In the genomic region with DNA sequence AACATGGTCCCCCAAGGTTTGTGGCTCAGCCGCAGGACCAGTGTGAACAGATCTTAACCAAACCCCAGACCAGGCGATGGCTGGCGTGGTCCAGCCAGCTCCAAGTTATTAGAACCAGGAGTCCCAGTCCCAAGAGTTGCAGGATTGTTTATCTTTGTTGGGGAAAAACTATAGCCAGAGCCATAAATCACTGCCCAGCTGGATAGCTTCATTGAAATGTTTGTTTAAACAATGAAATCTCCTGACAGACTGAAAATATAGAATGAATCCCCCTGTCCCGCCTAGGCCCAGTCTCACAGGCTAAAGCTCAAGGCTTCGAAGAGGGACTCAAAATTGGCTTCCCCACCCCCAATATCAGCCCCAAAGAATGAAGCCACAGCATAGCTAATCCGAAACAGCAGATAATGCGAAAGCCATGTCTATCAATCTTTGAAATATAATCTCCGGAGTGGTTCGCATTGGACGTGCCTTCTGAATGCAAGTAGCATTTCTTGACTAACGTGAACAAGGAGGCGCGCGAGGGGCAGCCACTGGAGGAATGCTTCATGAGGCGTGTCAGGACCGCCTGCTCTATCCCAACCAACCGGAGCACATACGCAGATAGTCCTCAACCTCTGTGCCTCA, we compare ENCODE assay signal across 18 mouse cellular contexts. TPM values are rescaled to one million over a fixed set of nuclear protein-coding genes. Genes with fewer than 3 reads are reported as not detected.
A peak's percentile ranks its signal among the peaks of the same experiment; 100 is the strongest.
DNase-seq lines count a peak whose midpoint lies in the region; ATAC-seq and TF ChIP-seq lines count a peak whose summit lies in the region.
"Had no signal": no experiment of that assay in that cellular context is flagged by ENCODE, and none has a peak within 500 bp of the region (broad histone marks: within the 10 kb centered on the region; RNA-seq: fewer than 3 reads in every experiment).

No protein-coding gene starts in this region.

- H3K9ac ChIP-seq in kidney, embryonic 15.5 days: no peak overlapping the region
- H3K9ac ChIP-seq in stomach, embryonic 14.5 days (replicated peaks; ENCODE audit: low read depth, low read length): no peak overlapping the region
- H3K9ac ChIP-seq in stomach, postnatal 0 days (ENCODE audit: low read length): no peak overlapping the region
- no peak overlapping the region for H3K9ac ChIP-seq in intestine, embryonic 15.5 days
- H3K9ac ChIP-seq in forebrain, embryonic 12.5 days: no peak overlapping the region
- H3K9ac ChIP-seq in liver, embryonic 12.5 days: no peak overlapping the region
- H3K9ac ChIP-seq: hindbrain, embryonic 15.5 days had no signal

- TF ChIP-seq CTCF in kidney, adult 2 months (conservative IDR thresholded peaks at IDR 0.05; ENCODE audit: insufficient read depth, insufficient read length, low read depth, low read length): no peak
- TF ChIP-seq CTCF in stomach, postnatal 0 days (IDR thresholded peaks at IDR 0.05; ENCODE audit: low read depth): no peak

- DNase-seq in kidney, adult 2 months: no peak
- DNase-seq in stomach, postnatal 0 days (ENCODE audit: low spot score): no peak
- DNase-seq in thymus, adult 18-20 months: no peak
- DNase-seq: B cell, adult 2 months; cerebellum, adult 2 months; heart, adult 2 months; heart, postnatal 4 days; kidney, adult 9 months; left cerebral cortex, postnatal 4 days; lung, adult 18-20 months; midbrain, embryonic 14.5 days had no signal

- H3K36me3 ChIP-seq in kidney, embryonic 15.5 days: no peaks in the 10 kb centered on the region
- no peaks in the 10 kb centered on the region for H3K36me3 ChIP-seq in kidney, adult 2 months (ENCODE audit: control insufficient read depth, insufficient read depth, low read length)
- no peaks in the 10 kb centered on the region for H3K36me3 ChIP-seq in stomach, embryonic 14.5 days (ENCODE audit: control insufficient read depth, insufficient read depth, low read length)
- no peaks in the 10 kb centered on the region for H3K36me3 ChIP-seq in stomach, postnatal 0 days (ENCODE audit: control insufficient read depth, insufficient read depth, low read length)
- no peaks in the 10 kb centered on the region for H3K36me3 ChIP-seq in intestine, embryonic 15.5 days
- H3K36me3 ChIP-seq in forebrain, embryonic 12.5 days (replicated peaks): no peaks in the 10 kb centered on the region
- H3K36me3 ChIP-seq in liver, embryonic 12.5 days: no peaks in the 10 kb centered on the region
- H3K36me3 ChIP-seq: hindbrain, embryonic 15.5 days had no signal

- 0 out of 2 replicates have a peak, but pooled peaks cover 4% of the 10 kb centered on the region for H3K27me3 ChIP-seq in kidney, embryonic 15.5 days
- H3K27me3 ChIP-seq in kidney, adult 2 months (replicated peaks; ENCODE audit: control insufficient read depth, insufficient read depth, low read length): no peaks in the 10 kb centered on the region
- H3K27me3 ChIP-seq in stomach, embryonic 14.5 days (ENCODE audit: control insufficient read depth, insufficient read depth, low read length): no peaks in the 10 kb centered on the region
- H3K27me3 ChIP-seq in stomach, postnatal 0 days (ENCODE audit: control insufficient read depth, insufficient read depth, low read length): no peaks in the 10 kb centered on the region
- H3K27me3 ChIP-seq in intestine, embryonic 15.5 days (replicated peaks): no peaks in the 10 kb centered on the region
- H3K27me3 ChIP-seq in forebrain, embryonic 12.5 days: peaks cover 8% of the 10 kb centered on the region; the same call in 1 of the 2 replicates
- peaks cover 24% of the 10 kb centered on the region for H3K27me3 ChIP-seq in liver, embryonic 12.5 days (replicated peaks)
- H3K27me3 ChIP-seq: hindbrain, embryonic 15.5 days had no signal

- H3K4me1 ChIP-seq in kidney, embryonic 15.5 days: peaks cover 32% of the 10 kb centered on the region
- no peaks in the 10 kb centered on the region for H3K4me1 ChIP-seq in kidney, adult 2 months (ENCODE audit: control insufficient read depth, insufficient read depth, low read length)
- peaks cover 10% of the 10 kb centered on the region; the same call in 1 of the 2 replicates for H3K4me1 ChIP-seq in stomach, embryonic 14.5 days (ENCODE audit: control insufficient read depth, insufficient read depth, low read length)
- H3K4me1 ChIP-seq in stomach, postnatal 0 days (replicated peaks; ENCODE audit: control insufficient read depth, insufficient read depth): no peaks in the 10 kb centered on the region
- peaks cover 23% of the 10 kb centered on the region for H3K4me1 ChIP-seq in intestine, embryonic 15.5 days (replicated peaks)
- H3K4me1 ChIP-seq in forebrain, embryonic 12.5 days: no peaks in the 10 kb centered on the region; the same call in 1 of the 2 replicates
- peaks cover 8% of the 10 kb centered on the region; the same call in 1 of the 2 replicates for H3K4me1 ChIP-seq in liver, embryonic 12.5 days

- no peak for TF ChIP-seq POLR2A in kidney, adult 2 months (IDR thresholded peaks at IDR 0.05; ENCODE audit: low read depth, low read length)

- WGBS in kidney, embryonic 15.5 days: 46% methylated on average over 18 of the region's 18 CpGs
- 76% methylated on average over 18 of the region's 18 CpGs for WGBS in kidney, adult 2 months
- 38% methylated on average over 18 of the region's 18 CpGs for WGBS in stomach, embryonic 14.5 days
- 55% methylated on average over 18 of the region's 18 CpGs for whole genome bisulfite sequencing in stomach, postnatal 0 days
- 52% methylated on average over 18 of the region's 18 CpGs for WGBS in intestine, embryonic 15.5 days
- 85% methylated on average over 18 of the region's 18 CpGs for WGBS in forebrain, embryonic 12.5 days
- 75% methylated on average over 18 of the region's 18 CpGs for WGBS in liver, embryonic 12.5 days (ENCODE audit: insufficient replicate concordance)

- no peak for TF ChIP-seq EP300 in stomach, postnatal 0 days (optimal IDR thresholded peaks at IDR 0.05)

- peak overlapping the region; percentile 46; the same call in 1 of the 2 replicates for H3K27ac ChIP-seq in kidney, embryonic 15.5 days
- no peak overlapping the region for H3K27ac ChIP-seq in kidney, adult 2 months (ENCODE audit: insufficient read depth, low read depth, low read length)
- H3K27ac ChIP-seq in stomach, embryonic 14.5 days (ENCODE audit: low read length): peak overlapping the region; percentile 34; the same call in 1 of the 2 replicates
- no peak overlapping the region for H3K27ac ChIP-seq in stomach, postnatal 0 days (replicated peaks)
- no peak overlapping the region for H3K27ac ChIP-seq in intestine, embryonic 15.5 days
- H3K27ac ChIP-seq in forebrain, embryonic 12.5 days: no peak overlapping the region
- H3K27ac ChIP-seq in liver, embryonic 12.5 days: no peak overlapping the region
- H3K27ac ChIP-seq: heart, adult 2 months; hindbrain, embryonic 15.5 days; left cerebral cortex, adult 2 months had no signal

- ATAC-seq in kidney, embryonic 15.5 days (replicated peaks; ENCODE audit: low FRiP score): no peak
- ATAC-seq in stomach, embryonic 14.5 days (ENCODE audit: insufficient number of reproducible peaks, insufficient read depth, low FRiP score, low read depth): peak; percentile 61; the same call in 1 of the 2 replicates
- no peak for ATAC-seq in stomach, postnatal 0 days (ENCODE audit: low FRiP score, low TSS enrichment)
- ATAC-seq in intestine, embryonic 15.5 days: peak; percentile 39; the same call in 1 of the 2 replicates
- ATAC-seq in forebrain, embryonic 12.5 days (ENCODE audit: low FRiP score): no peak
- ATAC-seq in liver, embryonic 12.5 days: no peak

- no peak overlapping the region for H3K4me3 ChIP-seq in kidney, embryonic 15.5 days (replicated peaks)
- no peak overlapping the region for H3K4me3 ChIP-seq in kidney, adult 2 months (ENCODE audit: insufficient read depth, low read depth, low read length)
- no peak overlapping the region for H3K4me3 ChIP-seq in stomach, embryonic 14.5 days (ENCODE audit: low read depth, low read length)
- H3K4me3 ChIP-seq in stomach, postnatal 0 days (ENCODE audit: low read depth, low read length): no peak overlapping the region
- H3K4me3 ChIP-seq in intestine, embryonic 15.5 days (replicated peaks): no peak overlapping the region
- H3K4me3 ChIP-seq in forebrain, embryonic 12.5 days (replicated peaks): no peak overlapping the region
- H3K4me3 ChIP-seq in liver, embryonic 12.5 days: no peak overlapping the region
- H3K4me3 ChIP-seq: heart, adult 2 months; hindbrain, embryonic 15.5 days; left cerebral cortex, adult 2 months had no signal

- H3K4me2 ChIP-seq in kidney, embryonic 15.5 days: no peak overlapping the region
- no peak overlapping the region for H3K4me2 ChIP-seq in stomach, embryonic 14.5 days (replicated peaks; ENCODE audit: low read depth, low read length)
- H3K4me2 ChIP-seq in stomach, postnatal 0 days (replicated peaks; ENCODE audit: low read depth): no peak overlapping the region
- H3K4me2 ChIP-seq in intestine, embryonic 15.5 days (replicated peaks): no peak overlapping the region
- H3K4me2 ChIP-seq in forebrain, embryonic 12.5 days: no peak overlapping the region
- H3K4me2 ChIP-seq in liver, embryonic 12.5 days: no peak overlapping the region
- H3K4me2 ChIP-seq: hindbrain, embryonic 15.5 days had no signal

- no peaks in the 10 kb centered on the region for H3K9me3 ChIP-seq in kidney, embryonic 15.5 days (replicated peaks)
- no peaks in the 10 kb centered on the region for H3K9me3 ChIP-seq in stomach, embryonic 14.5 days (ENCODE audit: control insufficient read depth, low read depth, low read length)
- no peaks in the 10 kb centered on the region for H3K9me3 ChIP-seq in stomach, postnatal 0 days (ENCODE audit: control insufficient read depth, low read length)
- H3K9me3 ChIP-seq in intestine, embryonic 15.5 days: no peaks in the 10 kb centered on the region
- H3K9me3 ChIP-seq in forebrain, embryonic 12.5 days: no peaks in the 10 kb centered on the region
- H3K9me3 ChIP-seq in liver, embryonic 12.5 days (replicated peaks): no peaks in the 10 kb centered on the region
- H3K9me3 ChIP-seq: hindbrain, embryonic 15.5 days had no signal

RNA-seq across cellular contexts. Expression of a gene that starts 35.9 kb away (rescaled TPM):
- 29.3 and 33.2 TPM in 2 replicates for polyA plus RNA-seq in kidney, embryonic 15.5 days (2015; fragmentation: Nextera tagmentation; extraction: Ambion mirVana)
- polyA plus RNA-seq in kidney, adult 2 months (2012; rRNA removed): 42.6 and 44.8 TPM in 2 replicates
- 28.4 and 28.9 TPM in 2 replicates for polyA plus RNA-seq in stomach, embryonic 14.5 days (2014; fragmentation: Nextera tagmentation; extraction: Ambion mirVana)
- 10.3 and 14.1 TPM in 2 replicates for polyA plus RNA-seq in stomach, postnatal 0 days (2015; fragmentation: Nextera tagmentation; extraction: Ambion mirVana)
- polyA plus RNA-seq in intestine, embryonic 15.5 days (2015; fragmentation: Nextera tagmentation; extraction: Ambion mirVana): 26.9 and 28.4 TPM in 2 replicates
- polyA plus RNA-seq in forebrain, embryonic 12.5 days (2016; fragmentation: Nextera tagmentation; extraction: Ambion mirVana): 7.1 and 10.8 TPM in 2 replicates
- polyA plus RNA-seq in liver, embryonic 12.5 days (2016; fragmentation: Nextera tagmentation; extraction: Ambion mirVana): 7.5 and 7.7 TPM in 2 replicates

Comparison
In these comparisons a context has a peak if more than half of its experiments do, and no peak if none do; other contexts are left out.
1. ATAC-seq: peak in stomach, embryonic 14.5 days (single experiment) and intestine, embryonic 15.5 days (single experiment); none in kidney, embryonic 15.5 days (single experiment), stomach, postnatal 0 days (single experiment), forebrain, embryonic 12.5 days (single experiment) and liver, embryonic 12.5 days (single experiment).
2. H3K27ac ChIP-seq: peak in kidney, embryonic 15.5 days (single experiment) and stomach, embryonic 14.5 days (single experiment); none in kidney, adult 2 months (single experiment), stomach, postnatal 0 days (single experiment), intestine, embryonic 15.5 days (single experiment), forebrain, embryonic 12.5 days (single experiment) and liver, embryonic 12.5 days (single experiment).